Mouse (Mus musculus) heart, postnatal 25 days (tissue): ENCODE data around the gene Pbx1. TPM values are rescaled to one million over a fixed set of nuclear protein-coding genes. Genes with fewer than 3 reads are reported as not detected.
A peak's percentile ranks its signal among the peaks of the same experiment; 100 is the strongest.

Source experiments
- DNase-seq: peaks from one replicate; pipeline ENCODE4 v3.0.0; 2022; ENCODE audit warnings: low spot score
- intact Hi-C: fragments of 180-260 bp; cut with DNase I; formaldehyde crosslinking; loops from one replicate; pipeline ENCODE4 v1.15.1; 2025
- total RNA-seq, 2 experiments: library from RNA; stranded (reverse); gene quantifications; 2 replicates each; pipeline ENCODE4 v1.2.3; 2021

Pbx1 gene
- total RNA-seq, 2 experiments from 2014 or later, result 51.3 to 55.2 TPM

DNA sequence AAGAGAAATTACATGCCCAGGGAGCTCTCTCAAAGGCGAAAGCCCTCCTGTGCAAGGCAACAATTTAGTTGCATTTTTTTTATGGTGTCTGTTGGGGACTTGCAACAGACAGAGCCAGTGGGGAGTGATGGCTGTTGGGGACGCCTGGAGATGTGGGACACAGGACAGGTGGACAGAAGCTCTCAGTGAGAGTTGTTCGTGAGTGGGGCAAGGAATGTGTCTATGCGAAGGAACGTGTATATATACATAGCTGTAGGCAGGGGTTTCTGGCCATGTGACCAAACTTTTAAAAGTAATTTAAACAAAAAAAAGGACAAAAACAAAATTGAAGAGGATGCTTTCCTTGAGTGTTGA, 39.6 kb downstream of the Pbx1 start:
- DNase-seq, result no peak
- intact Hi-C loops, result no loop called here

DNA sequence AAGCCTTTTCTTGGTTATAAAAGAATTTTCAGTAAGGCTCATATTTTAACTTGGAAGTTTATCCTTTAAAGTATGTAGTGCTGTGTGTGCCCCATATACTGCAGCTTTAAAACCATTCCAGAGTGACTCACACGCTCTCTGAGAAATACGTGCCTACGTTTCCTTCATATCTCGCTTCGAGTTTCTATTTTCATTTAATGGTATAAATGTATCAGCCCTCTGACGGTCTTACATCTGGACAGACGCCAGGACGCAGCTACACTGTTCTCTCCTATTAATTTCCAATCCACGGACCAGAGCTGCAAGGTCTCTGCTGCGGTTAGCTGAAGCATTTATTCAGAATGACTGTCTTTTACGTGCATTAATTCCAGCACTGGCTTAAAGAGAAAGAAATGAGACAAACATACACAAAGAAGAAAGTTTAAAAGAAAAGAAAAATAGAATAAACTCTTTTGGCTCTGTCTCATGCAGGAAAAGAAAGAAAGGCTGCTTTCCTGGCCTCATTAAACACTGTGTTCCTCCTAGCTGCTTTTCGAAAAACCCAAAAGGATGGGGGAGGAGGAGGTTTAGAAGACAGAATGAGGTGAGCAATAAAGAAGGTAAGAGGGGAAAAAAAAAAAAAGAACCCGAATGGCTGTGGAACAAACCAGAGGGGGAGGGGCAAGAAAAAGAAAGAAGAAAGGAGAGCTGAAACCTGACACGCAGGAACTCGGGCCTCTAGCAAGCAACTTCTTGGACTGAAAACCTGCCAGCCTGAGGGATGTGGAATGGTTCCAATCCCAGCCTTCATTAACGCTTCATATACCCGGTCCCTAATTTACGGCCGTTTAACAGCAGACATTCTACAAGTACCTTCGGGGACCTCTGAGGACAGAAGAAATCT, 40.2 kb downstream of the Pbx1 start:
- DNase-seq, result no peak
- intact Hi-C loops, result no loop called here

DNA sequence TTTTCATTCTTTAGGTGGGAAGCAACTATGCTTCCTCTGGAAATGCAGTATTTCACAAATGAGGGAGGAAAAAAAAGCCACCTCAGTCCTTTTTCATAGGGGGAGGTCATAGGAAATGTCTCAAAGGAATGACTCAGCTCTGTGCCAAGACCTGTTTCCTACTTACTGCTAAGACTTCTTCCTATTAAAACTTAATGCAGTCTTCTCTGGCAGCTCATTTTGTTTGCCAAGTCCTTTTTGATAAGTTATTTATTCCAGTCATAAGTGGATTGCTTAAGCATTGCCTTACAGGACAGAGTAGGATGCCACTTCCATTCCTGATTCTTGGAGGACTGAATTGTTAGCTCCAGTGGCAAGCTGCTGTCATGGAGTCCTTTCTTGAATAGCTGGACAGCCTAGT, 41.3 kb downstream of the Pbx1 start:
- intact Hi-C loops, result no loop called here
- DNase-seq, result no peak

DNA sequence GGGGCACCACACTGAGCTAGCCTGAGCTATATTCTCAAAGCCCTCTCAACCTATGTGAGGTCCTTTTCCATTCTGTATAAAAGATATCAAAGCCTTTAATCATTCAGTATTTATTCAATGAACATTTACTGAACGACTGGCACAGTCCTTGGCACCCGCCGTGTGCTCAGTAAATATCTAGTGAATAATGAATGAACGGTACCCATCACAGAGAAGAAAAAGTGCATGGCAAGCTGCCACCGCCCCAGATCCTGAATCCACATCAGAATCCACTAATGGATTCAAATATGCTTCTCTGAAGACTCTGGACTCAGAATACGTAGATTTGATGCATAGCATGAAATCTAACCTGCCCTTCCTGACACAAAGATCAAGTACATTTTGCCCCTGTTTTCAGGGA, 45.9 kb downstream of the Pbx1 start:
- no peak for DNase-seq
- intact Hi-C loops, result no loop called here

DNA sequence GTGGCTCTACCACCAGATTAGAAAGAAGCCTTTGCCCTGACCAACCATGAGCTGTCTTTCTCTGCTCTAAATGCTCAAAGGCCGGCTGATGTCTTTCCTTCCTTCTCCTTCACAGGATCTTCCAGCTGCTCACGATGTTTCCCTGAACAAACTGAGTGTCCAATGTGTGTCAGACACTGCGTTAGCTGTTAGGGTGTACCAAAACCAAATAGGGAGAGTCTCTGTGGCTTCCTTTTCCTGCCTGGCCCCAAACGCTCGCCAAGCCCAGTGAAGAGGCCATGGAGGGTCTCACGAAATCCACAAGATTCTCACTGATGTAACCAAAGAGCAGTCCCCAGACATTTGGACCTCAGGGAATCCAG, 47.5 kb downstream of the Pbx1 start:
- intact Hi-C loops, result no loop called here
- DNase-seq, result no peak

DNA sequence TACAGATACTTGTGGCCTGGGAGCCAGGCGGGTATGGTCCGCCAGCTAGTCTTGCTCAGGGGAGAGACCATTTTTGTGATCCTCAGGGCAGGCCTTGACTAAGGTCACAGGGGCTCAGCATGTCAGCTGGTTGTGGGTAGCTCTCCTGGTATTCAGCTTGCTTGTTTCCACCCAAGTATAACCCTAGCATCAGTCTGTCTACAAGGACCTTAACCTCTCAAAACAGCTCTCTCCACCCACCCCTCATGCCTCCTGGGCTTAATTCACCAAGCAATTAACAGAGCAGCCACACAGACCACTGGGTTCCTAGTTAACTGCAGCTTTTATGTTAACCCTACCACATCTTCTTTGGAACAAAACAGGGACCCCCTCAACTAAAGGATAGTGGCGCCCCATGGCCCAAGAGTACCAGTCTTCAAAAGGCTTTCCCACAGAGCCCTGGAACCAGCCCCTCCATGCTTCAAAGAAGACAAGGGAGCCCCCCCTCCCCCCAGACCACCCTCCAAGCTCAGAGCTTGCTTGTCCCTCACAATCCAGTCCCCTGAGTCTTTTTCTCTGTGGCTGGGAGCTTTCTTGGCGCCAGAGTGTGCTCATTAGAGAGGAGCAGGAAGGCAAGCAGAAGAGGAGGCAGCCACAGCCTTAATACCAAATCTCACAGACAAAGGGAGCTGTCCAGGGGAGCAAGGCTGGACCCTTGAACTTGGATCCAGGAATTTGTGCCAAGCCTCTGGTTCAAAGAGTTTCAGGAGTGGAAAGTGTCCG, 48.1 kb downstream of the Pbx1 start:
- intact Hi-C loops, result loop anchor here (2.0 kb wide), 1 partner anchor 47 kb away; no protein-coding TSS in a partner anchor
- DNase-seq, result no peak

DNA sequence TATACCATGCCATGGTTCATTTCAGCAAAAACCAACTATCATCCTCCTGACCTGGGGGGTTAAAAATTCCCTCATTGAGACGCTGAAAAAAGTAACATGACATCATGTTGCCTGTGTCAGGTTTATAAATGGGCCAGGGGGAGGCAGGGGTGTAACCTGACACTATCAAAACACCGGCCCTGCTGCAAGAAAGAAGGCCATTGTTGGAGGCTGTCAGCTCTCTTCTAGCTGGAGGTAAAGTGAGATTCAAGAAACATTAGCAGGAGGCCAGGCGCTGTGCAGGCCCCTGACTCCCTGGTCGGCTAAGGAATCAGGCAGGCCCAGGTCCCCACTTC, 49.3 kb downstream of the Pbx1 start:
- intact Hi-C loops, result loop anchor here (2.0 kb wide), 1 partner anchor 48 kb away; no protein-coding TSS in a partner anchor

DNA sequence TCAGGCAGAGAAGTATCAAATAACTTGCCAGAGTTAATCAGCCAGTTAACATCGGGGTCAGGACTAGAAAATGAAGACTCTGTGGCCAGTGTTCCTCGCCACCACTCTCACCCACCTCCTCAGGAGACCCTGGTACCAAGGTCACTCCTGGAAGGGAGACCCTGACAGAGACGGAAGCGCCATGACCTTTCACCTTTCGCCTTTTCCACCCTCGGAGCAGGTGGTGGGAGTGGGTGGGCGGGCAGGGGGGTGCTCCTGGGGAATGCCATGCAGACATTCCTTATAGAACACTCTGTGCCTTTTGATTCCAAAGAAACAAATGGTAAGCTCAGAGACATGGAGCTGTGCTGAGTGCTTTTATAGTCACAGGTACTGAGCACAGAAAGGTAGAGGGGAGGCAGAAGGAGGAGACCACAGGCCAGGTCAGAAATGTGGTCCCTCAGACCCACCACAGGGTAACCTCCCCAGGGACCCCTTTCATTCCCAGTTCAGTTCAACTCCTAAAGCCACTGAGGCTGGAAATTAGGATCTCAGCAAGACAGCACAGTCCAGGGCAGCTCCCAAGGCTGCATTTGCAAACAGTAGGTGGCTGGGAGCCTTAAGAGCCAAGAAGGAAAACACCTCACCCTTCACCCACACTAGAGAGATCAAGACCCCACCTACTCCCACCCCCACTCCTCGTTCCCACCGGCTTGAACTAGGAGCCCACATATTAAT, 49.8 kb downstream of the Pbx1 start:
- no peak for DNase-seq
- intact Hi-C loops, result loop anchor here (2.0 kb wide), 1 partner anchor 49 kb away; no protein-coding TSS in a partner anchor

More for the DNA sequence above, 49.3 kb downstream of the Pbx1 start:
- no peak for DNase-seq

DNA sequence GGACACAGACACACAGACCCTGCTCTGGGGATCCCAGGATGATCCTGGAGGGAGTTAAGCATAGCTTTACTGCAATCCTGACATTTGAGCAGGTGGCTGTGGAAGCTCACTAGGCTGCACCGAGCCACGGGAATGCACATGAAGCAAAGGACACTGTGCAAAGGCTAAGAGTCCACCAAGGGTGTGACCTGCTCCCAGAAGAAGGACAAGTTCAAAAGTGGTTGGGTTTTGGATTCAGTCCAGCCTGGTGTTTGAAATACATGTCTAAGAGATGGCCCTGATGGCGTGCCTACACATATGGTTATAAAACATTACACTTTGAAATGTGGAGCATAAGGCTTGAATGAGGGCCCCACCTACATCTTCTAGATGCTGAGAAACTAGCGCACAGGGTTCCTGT, 50.6 kb downstream of the Pbx1 start:
- intact Hi-C loops, result no loop called here
- DNase-seq, result no peak

DNA sequence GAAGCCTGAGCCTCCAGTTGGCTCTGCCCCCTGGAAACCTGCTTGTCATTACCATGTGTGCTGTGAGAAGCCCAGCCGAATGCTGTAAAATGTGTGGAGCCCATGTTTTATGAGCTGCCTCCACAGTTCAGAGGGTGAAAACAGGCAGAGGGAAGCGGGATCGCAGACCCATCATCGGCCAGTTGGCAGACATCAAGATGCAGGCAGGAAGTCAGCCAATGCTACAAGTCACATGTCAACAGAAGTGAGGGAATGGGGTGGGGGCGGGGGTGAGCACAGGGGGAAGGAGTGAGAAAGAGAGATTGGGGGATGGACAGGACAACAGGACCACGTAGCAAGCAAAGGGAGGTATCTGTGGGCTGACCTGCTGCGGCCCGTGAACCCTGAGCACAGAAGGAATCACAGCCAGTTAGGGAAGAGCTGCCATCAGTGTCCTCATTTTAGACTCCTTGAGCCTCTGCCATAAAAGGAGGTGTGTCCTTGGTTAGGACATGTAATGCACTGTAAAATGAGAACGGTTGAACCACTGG, 51.8 kb downstream of the Pbx1 start:
- DNase-seq, result peak; percentile 22
- intact Hi-C loops, result no loop called here

DNA sequence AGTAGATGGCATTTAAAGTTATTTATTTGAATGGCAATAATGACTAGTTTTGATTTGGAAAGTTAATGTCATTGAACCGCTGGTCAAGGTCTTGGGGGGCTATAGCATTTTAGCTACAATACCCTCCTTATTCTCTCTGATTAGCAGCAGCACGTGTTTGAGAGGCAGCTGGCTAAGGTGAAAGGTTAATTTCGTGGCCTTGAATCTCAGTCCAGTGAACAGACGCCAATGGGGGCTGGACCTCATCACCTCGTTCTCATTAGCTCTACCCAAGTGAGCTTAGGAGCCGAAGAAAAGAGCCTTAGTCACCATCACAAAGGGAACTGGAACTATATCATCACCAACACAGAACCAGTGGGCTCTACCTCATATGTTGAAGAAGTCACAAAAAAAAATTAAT, 54.4 kb downstream of the Pbx1 start:
- DNase-seq, result no peak
- intact Hi-C loops, result loop anchor here (5.0 kb wide), 3 partner anchors 90 to 285 kb away; no protein-coding TSS in a partner anchor

DNA sequence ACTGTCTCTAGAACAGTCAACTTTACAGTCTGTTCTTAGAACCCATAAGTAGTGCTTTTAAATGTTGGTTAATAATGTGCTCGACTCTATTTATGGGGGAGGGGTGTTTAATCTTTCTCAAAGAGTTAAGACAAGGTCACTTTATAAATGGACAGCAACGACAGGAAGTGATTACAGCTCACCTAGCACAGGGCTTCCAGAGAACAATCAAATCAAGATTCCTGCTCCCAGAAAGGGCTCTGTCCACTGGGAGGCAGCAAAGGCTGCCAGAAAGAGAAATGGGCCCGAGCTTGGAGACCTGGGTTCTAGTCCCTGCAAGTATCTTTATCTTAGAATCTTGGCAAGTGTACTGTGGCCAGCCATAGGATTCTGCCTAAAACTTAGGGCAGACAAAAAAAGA, 55.7 kb downstream of the Pbx1 start:
- intact Hi-C loops, result loop anchor here (5.0 kb wide), 3 partner anchors 89 to 284 kb away; no protein-coding TSS in a partner anchor
- DNase-seq, result no peak

DNA sequence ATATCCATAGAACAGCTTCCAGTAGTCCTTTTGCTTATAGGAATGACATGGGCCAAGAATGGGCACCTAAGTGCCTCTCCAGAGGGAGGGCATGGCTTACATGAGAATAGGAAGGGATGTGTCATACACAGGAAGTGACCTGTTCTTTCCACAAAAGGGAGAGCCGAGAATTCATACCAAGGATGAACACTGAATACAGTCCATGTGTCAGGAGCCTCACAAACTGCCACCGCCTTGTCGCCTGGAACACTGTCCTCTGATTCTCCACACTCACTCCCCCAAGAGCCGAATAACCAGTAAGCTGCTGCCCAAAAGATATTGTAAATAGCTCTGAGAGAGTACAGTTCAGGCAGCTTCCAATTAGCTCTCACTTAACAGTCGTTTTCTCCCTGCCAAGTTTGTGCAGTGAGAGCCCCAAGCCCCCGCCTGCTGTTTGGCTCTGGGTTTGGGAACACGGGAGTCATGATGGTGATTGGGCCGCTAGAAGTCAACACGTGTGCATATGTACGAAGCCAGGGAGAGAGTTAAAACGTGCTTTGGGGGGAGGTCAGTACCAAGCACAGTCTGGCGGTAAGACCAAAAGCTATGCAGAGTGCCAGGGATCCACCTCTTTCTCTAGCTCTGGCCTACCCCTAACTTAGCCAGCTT, 57.0 kb downstream of the Pbx1 start:
- no peak for DNase-seq
- intact Hi-C loops, result loop anchor here (5.0 kb wide), 4 partner anchors 88 to 727 kb away; no protein-coding TSS in a partner anchor

DNA sequence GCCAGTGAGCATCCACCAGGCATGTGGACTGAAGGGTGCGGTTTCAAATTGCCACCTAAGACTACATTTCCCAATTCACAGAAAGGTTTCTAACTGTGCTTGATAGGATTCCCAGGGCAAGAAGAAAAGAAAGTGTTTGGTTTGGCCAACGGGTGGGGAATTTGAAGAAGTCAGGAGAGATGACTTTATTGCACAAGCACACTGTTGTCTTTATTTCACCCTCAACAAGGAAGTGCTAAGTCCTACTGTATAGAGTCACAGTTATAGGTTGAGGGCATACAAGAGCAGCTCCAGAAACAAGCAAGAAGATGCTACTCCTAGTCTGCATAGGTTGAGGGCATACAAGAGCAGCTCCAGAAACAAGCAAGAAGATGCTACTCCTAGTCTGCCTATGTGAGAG, 60.0 kb downstream of the Pbx1 start:
- intact Hi-C loops, result loop anchor here (5.0 kb wide), 1 partner anchor 730 kb away; no protein-coding TSS in a partner anchor

DNA sequence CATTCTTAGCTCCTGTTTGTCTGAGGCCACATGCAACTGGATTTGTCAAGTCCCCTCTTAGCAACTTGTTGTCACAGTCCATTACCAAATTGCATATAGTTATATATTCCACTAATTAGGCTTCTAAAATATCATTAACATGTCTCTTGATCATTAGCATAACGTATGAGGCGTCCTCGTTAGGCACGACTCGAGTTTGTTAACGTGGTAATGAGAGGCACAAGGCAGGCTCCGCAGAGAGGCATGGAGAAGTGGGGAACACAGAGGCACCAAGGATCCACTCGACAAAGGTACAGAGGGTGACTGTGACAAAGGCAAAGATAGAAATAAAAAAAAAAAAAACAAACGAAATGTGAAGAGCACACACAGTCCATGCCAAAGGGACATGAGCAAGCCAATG, 61.1 kb downstream of the Pbx1 start:
- intact Hi-C loops, result loop anchor here (5.0 kb wide), 1 partner anchor 731 kb away; no protein-coding TSS in a partner anchor
- no peak for DNase-seq

More for the DNA sequence above, 60.0 kb downstream of the Pbx1 start:
- DNase-seq, result no peak

DNA sequence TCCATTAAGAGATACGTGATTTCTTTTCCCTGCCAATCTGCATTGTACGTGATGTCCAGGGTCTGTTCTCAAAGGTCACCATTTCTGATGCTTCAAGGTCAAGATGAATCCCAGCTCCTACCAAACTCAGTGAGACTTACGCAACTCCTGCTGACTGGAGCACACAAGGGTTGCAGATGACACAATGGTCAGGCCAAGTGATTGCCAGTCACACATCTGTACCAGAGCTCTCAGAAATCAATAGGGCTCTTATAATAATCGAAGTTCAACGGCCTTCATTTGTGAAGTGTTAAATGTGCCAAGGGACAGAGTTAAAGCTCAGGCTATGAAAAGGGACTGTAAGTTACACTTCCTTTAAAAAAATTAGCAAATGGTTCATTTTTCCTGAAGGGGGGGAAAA, 65.8 kb downstream of the Pbx1 start:
- intact Hi-C loops, result no loop called here
- no peak for DNase-seq

DNA sequence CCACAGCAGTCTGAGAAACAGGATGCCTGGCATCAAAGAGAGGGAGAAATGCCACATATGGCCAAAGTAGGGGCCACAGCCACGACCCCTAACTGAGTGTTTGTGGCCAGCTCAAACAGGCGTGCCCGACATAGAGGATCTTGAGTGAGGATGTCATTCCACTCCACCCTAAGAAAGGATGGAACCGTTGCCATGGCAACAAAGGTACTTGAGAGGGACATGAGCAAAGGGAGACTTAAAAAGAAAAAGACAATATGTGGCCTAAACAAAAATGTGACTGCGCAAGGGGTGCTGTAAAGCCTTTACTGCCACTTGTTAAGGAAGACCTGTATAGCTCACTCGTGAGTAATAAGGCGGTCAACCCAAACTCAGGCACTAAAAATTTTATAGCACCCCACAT, 67.7 kb downstream of the Pbx1 start:
- intact Hi-C loops, result no loop called here
- DNase-seq, result no peak

DNA sequence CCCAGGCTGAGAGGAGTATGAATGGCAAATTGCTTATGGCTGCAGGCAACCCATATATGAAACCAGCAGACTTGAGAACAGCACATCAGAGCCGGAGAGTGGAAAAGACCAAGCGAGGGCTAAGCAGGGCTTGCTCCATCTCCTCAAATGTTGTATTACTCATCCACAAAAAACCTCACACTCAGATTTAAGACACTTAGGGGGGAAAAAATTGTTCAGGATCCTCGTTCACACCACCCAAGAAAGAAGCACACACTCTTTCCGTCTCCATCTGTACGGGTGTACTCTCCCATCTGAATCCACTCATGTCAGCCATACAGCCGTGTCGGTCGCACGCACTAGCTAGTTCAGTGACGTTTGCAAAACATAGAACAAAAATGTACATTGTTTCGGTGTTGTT, 69.0 kb downstream of the Pbx1 start:
- intact Hi-C loops, result no loop called here
- no peak for DNase-seq

DNA sequence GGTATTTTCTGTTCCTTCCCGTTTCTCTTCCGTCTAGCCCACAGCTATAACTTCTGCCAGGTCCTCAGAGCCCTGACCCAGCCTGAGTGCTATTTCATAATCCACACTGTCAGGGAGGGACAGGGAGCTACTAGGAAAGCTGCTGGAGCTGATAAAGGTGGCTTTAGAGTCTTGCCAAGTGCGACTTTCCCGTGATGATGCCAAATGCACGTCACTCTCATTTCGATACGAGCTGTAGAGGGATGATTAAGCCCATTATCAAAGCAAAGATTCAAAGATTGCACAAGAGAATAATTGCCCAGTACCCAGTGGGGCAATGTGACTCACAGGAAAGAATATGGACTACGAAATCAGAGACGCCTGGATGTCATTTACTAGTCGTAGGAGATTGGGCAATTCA, 69.6 kb downstream of the Pbx1 start:
- intact Hi-C loops, result no loop called here
- DNase-seq, result peak; percentile 34
